Mouse (Mus musculus): ENCODE data around the gene Col6a1. TPM values are rescaled to one million over a fixed set of nuclear protein-coding genes. Genes with fewer than 3 reads are reported as not detected.

Gene Col6a1
- polyA plus RNA-seq, 1 experiment = 90.2 TPM

DNA sequence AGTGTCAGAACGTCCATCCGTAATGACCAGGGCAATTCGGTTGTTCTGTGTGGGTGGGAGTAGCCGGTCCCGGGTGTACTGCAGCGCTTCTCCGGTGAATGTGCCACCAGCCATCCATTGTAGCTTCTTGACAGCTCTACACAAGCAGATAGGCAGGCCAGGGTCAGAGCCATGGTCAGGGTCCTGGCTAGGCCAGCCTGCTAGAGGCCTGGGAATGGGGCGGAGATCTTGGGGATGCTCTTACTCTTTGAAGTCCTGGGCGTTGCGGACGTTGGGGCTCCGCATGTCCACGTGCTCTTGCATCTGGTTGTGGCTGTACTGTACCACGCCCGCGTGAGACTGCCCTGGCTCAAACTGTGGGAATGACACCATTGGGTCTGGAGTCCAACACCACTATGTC is 14.6 kb downstream of the Col6a1 start:
- no peaks in the 10 kb centered on the region for H3K4me1 ChIP-seq (ENCODE audit: control insufficient read depth, insufficient read depth, low read length)
- TF ChIP-seq POLR2A (IDR thresholded peaks at IDR 0.05; ENCODE audit: extremely low read depth, insufficient read depth, low read length) (no peak), CTCF (IDR thresholded peaks at IDR 0.05; ENCODE audit: extremely low read depth, insufficient read depth, low read length) (no peak)
- no peak overlapping the region for H3K4me3 ChIP-seq (ENCODE audit: insufficient read depth, low read length)
- H3K27ac ChIP-seq (ENCODE audit: insufficient read depth, low read length) = no peak overlapping the region

DNA sequence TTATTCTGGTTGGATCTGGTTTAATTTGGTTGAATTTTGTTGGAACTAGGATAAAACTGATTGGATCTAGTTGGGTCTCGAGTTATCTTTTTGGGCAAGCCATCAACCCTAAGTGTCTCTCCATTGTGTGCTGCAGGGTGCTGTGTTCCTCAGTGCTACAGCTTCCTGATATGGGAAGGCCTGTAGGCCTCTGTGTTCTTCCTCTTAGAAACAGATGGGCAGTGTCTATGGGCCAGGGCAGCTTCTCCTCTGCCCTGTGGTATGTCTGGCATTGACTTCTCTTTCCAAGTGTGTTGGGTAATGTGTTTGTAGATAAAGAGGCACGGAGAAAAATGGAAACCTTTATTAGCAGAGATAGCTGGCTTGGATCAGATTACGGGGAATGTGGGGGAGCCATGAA is 17.5 kb downstream of the Col6a1 start:
- Histone ChIP-seq H3K4me3 (ENCODE audit: insufficient read depth, low read length) (no peak overlapping the region), H3K27ac (ENCODE audit: insufficient read depth, low read length) (no peak overlapping the region), H3K4me1 (ENCODE audit: control insufficient read depth, insufficient read depth, low read length) (no peaks in the 10 kb centered on the region)
- no peak for TF ChIP-seq POLR2A (IDR thresholded peaks at IDR 0.05; ENCODE audit: extremely low read depth, insufficient read depth, low read length)
- TF ChIP-seq CTCF (IDR thresholded peaks at IDR 0.05; ENCODE audit: extremely low read depth, insufficient read depth, low read length) = no peak

DNA sequence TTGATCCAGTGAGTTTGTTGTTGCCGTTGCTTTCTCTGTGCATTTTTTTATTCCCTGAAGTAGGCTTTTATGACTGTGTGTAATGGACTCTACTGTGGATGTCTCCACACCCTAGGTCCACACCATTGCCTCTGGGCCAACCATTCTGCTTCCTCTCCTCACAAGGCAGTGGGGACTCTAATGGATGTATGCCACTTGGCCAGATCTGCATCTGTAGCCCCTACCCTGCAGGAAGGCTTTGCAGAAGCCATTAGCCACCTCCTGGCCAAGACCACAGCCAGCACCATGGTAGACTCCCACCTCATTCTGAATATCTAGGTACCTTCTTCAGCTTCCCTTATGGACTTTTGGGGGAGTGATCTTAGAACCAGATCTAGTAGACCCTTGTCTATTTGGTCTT is 18.4 kb downstream of the Col6a1 start:
- no peak overlapping the region for H3K27ac ChIP-seq (ENCODE audit: insufficient read depth, low read length)
- no peak overlapping the region for H3K4me3 ChIP-seq (ENCODE audit: insufficient read depth, low read length)
- no peak for TF ChIP-seq POLR2A (IDR thresholded peaks at IDR 0.05; ENCODE audit: extremely low read depth, insufficient read depth, low read length)
- TF ChIP-seq CTCF (IDR thresholded peaks at IDR 0.05; ENCODE audit: extremely low read depth, insufficient read depth, low read length) = no peak
- H3K4me1 ChIP-seq (ENCODE audit: control insufficient read depth, insufficient read depth, low read length) = no peaks in the 10 kb centered on the region

DNA sequence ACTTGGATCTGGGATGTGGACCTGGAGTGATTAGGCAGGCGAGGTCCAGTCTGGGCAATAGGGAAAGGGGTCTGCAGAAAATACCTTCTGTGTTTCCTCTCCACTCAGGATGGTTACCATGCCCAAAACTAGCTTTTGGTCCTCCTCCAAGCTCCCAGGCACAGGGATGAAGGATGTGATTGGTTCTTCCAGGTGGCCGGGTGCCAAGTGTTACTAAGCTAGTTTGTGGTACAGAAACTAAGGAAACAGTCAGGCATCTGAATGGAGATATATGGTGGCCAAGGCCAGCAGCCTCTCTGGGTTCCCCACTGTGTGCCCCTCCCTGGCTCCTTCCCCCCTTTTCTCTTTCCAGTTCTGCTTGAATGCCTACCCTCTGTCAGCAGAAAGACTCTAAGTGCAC is 19.0 kb downstream of the Col6a1 start:
- no peak overlapping the region for H3K27ac ChIP-seq (ENCODE audit: insufficient read depth, low read length)

DNA sequence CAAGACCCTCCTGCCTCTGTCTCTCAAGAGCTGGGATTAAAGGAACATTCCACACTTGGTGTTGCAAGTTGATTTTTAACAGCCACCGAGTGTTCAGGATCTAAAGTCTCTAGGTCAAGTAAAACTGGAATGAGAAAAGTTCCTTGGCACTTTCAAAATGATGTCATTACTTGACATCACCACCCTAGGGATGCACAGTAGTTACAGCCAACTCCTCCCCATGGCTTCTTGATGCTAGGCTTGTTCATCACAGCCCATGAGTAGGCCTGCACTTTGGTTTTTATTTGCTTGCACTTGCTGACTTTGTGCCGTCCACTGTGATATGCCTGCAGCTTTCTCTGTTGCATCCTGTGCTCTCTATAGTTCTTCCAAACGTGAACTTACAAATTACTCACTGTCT is 21.6 kb downstream of the Col6a1 start:
- Histone ChIP-seq H3K4me1 (ENCODE audit: control insufficient read depth, insufficient read depth, low read length) (no peaks in the 10 kb centered on the region), H3K27ac (ENCODE audit: insufficient read depth, low read length) (no peak overlapping the region), H3K4me3 (ENCODE audit: insufficient read depth, low read length) (no peak overlapping the region)
- TF ChIP-seq CTCF (IDR thresholded peaks at IDR 0.05; ENCODE audit: extremely low read depth, insufficient read depth, low read length) (no peak), POLR2A (IDR thresholded peaks at IDR 0.05; ENCODE audit: extremely low read depth, insufficient read depth, low read length) (no peak)

More for the DNA sequence above, 19.0 kb downstream of the Col6a1 start:
- TF ChIP-seq POLR2A (IDR thresholded peaks at IDR 0.05; ENCODE audit: extremely low read depth, insufficient read depth, low read length) (no peak), CTCF (IDR thresholded peaks at IDR 0.05; ENCODE audit: extremely low read depth, insufficient read depth, low read length) (no peak)
- Histone ChIP-seq H3K4me3 (ENCODE audit: insufficient read depth, low read length) (no peak overlapping the region), H3K4me1 (ENCODE audit: control insufficient read depth, insufficient read depth, low read length) (no peaks in the 10 kb centered on the region)

DNA sequence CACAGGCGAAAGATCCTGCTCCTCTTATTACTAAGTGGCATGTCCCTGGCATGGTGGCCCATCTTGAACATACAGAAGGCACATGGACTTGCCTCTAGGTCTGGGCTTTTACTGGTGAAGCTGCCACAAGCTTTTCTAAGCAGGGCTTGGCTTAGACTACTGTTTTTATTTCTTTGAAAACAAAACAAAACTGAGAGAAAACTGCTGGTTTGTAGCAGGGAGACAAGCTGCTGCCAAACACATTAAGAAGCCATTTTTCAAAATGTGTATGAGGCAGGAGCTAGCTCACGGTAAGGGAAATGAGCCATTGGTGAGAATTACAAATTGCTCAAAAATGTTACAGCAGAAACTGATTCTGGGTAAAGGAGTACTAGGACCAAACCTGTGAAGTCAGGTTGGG is 24.5 kb downstream of the Col6a1 start:
- TF ChIP-seq CTCF (IDR thresholded peaks at IDR 0.05; ENCODE audit: extremely low read depth, insufficient read depth, low read length) = no peak
- TF ChIP-seq POLR2A (IDR thresholded peaks at IDR 0.05; ENCODE audit: extremely low read depth, insufficient read depth, low read length) = no peak
- no peak overlapping the region for H3K27ac ChIP-seq (ENCODE audit: insufficient read depth, low read length)

DNA sequence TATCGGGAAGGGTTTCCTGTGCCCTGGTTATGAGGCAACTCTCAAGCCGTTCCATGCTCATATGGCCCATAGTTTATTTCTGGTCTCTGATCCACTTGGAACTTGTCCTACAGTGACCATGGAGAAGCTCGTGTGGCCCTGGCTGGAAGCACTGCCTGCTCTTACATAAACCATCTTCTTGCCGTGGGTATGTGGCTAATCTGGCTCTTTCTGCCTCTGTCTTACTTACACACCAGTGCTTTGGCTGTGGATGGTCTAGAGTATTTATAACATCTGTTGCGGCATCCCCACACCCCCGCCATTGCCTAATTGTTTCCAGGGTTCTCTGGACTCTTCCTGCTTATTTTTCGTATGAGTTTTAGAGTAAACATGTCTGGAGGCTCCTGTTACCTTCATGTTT is 26.2 kb downstream of the Col6a1 start:
- Histone ChIP-seq H3K4me1 (ENCODE audit: control insufficient read depth, insufficient read depth, low read length) (0 out of 2 replicates have a peak, but pooled peaks cover under 1% of the 10 kb centered on the region), H3K27ac (ENCODE audit: insufficient read depth, low read length) (no peak overlapping the region), H3K4me3 (ENCODE audit: insufficient read depth, low read length) (no peak overlapping the region)
- TF ChIP-seq POLR2A (IDR thresholded peaks at IDR 0.05; ENCODE audit: extremely low read depth, insufficient read depth, low read length) (no peak), CTCF (IDR thresholded peaks at IDR 0.05; ENCODE audit: extremely low read depth, insufficient read depth, low read length) (no peak)

More for the DNA sequence above, 24.5 kb downstream of the Col6a1 start:
- H3K4me1 ChIP-seq (ENCODE audit: control insufficient read depth, insufficient read depth, low read length) = no peaks in the 10 kb centered on the region
- H3K4me3 ChIP-seq (ENCODE audit: insufficient read depth, low read length) = no peak overlapping the region

DNA sequence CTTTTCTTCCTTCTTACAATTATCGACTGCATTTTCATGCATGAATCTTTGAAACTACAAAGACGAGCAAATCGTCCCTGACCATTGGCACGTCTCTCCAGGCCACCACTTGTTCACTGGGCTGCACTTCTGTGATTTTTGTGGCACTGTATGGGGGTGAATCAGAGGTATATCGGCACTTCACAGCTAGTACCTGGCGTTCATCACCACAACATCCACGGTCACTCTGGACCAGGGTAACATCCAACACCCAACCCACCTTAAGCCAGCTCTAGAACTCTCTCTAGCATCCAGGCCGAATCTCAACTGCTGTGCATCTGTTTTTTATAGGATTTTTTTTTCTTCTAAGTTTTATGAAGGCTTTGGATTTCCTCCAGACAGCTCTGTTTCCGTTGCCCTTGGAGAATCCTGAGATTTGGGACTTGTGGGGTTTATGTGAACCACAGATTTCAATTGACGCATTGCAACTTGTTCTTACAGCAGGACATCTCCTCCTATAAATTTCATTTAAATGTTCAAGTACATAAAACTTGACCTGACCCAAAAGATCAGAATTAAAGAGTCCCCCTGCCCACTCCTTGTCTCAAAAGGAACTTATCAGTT is 30.6 kb downstream of the Col6a1 start:
- TF ChIP-seq CTCF (IDR thresholded peaks at IDR 0.05; ENCODE audit: extremely low read depth, insufficient read depth, low read length) (no peak), POLR2A (IDR thresholded peaks at IDR 0.05; ENCODE audit: extremely low read depth, insufficient read depth, low read length) (no peak)
- Histone ChIP-seq H3K4me3 (ENCODE audit: insufficient read depth, low read length) (no peak overlapping the region), H3K4me1 (ENCODE audit: control insufficient read depth, insufficient read depth, low read length) (0 out of 2 replicates have a peak, but pooled peaks cover 2% of the 10 kb centered on the region), H3K27ac (ENCODE audit: insufficient read depth, low read length) (no peak overlapping the region)

DNA sequence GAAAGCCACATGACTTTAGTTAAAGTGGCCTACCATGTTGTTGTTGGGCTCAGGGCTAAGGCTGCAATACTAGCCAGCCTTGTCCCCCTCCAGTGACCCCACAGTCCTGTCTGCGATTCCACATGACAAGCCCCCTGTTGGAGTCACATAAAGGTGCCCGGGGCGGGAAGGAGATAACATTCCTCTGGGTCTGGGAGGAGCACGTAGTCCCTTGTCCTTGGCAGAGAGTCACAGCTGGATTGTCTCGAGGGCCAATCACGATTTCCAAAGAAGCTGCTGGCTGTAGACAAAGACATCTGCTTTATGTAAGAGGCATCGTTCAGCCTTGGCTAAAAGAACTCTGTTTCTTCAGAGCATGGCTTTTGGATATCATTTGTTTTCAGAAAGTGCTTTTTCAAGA is 31.2 kb downstream of the Col6a1 start:
- no peak for TF ChIP-seq POLR2A (IDR thresholded peaks at IDR 0.05; ENCODE audit: extremely low read depth, insufficient read depth, low read length)
- TF ChIP-seq CTCF (IDR thresholded peaks at IDR 0.05; ENCODE audit: extremely low read depth, insufficient read depth, low read length) = no peak
- 0 out of 2 replicates have a peak, but pooled peaks cover 2% of the 10 kb centered on the region for H3K4me1 ChIP-seq (ENCODE audit: control insufficient read depth, insufficient read depth, low read length)
- H3K27ac ChIP-seq (ENCODE audit: insufficient read depth, low read length) = no peak overlapping the region
- no peak overlapping the region for H3K4me3 ChIP-seq (ENCODE audit: insufficient read depth, low read length)

DNA sequence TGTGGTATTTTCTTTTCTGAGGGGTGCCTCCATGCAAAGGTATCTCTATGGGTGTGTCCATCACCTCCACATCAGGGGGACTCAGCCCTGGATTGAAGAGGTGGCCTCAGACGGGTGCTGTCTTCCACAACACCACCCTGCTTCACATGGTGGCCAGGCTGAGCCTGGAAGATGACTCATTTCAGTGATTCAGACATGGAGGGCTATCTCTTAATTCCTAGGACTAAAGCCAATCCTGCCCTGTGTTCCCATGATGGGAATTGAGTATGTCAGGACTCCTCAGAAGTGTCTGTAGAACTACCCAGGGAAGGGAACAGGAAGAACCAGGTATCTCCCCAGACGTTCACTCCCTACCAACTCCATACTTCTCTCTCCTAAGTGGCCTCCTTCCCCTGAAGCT is 32.5 kb downstream of the Col6a1 start:
- Histone ChIP-seq H3K27ac (ENCODE audit: insufficient read depth, low read length) (no peak overlapping the region), H3K4me3 (ENCODE audit: insufficient read depth, low read length) (no peak overlapping the region), H3K4me1 (ENCODE audit: control insufficient read depth, insufficient read depth, low read length) (0 out of 2 replicates have a peak, but pooled peaks cover 2% of the 10 kb centered on the region)
- TF ChIP-seq POLR2A (IDR thresholded peaks at IDR 0.05; ENCODE audit: extremely low read depth, insufficient read depth, low read length) (no peak), CTCF (IDR thresholded peaks at IDR 0.05; ENCODE audit: extremely low read depth, insufficient read depth, low read length) (no peak)

Measured in cortical plate, adult 2 months (tissue).